Mouse (Mus musculus): ENCODE results near the gene Slitrk1.

Gene Slitrk1

DNA sequence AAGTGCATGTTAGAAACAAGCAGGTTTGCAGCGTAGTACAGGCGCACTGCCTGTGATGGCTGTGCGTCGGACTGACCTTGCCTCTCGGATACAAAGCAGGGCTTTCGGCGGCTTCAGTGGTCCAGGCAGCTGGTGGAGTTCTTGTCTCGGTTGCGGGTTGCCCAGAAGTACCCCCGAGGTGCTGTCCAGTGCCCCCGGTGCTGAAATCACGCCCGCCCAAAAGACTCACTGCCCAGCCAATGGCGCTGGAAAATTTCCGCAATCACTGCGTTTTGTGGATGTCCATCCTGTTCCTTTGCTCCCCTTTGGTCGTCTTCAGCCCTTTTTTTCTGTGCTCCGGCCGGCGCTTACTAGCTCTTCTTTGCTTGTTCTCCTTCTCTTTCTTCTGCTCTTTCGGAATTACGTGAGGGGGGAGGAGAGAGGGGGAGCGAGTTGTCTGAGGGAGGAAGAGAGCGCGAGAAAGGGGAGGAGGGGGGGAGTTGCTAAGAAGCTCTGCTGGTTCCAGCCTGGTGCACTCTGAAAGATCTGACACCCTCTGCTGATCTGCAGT, at the start of gene Slitrk1:
Slitrk1 (minus strand) TSS at position 445 of the 550 bp plus-strand sequence.
- DNase-seq: no peak

DNA sequence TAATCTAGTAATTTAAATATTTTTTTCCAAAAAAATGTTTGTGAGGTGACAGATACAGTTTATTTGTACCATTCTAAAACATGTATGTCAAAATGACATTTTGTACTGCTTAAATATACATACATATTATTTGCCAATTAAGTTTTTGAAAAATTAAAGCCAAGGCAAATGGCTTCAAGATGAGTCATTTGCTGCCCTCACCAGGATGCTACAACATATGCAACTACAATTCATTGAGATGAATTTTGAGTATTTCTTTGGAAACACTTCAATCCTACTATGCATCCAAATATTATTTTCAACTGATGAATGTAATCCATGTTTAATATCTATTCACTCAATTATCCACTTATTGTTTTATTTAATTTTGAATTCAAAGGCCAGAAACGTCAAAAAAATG, 21.8 kb upstream of the Slitrk1 start:
- no peak for DNase-seq

DNA sequence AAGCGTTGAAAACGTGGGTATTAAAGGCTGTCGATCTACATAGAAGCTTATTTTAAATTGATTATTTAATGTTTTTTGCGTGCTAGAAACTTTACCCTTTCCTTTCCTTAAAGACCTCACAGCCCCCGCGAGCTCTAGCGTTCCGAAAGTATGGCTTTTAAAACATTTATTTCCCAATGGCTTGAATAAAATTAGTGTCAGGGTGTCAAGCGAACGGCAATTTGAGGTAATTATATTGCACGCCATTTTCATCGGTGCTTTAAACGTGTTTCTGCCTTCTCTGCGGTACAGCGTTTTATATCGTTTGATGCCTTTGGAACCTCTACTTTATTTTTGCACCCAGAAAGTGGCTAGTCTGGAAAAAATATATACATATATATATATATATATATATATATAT, 378 bp upstream of the Slitrk1 start:
- no peak for DNase-seq

DNA sequence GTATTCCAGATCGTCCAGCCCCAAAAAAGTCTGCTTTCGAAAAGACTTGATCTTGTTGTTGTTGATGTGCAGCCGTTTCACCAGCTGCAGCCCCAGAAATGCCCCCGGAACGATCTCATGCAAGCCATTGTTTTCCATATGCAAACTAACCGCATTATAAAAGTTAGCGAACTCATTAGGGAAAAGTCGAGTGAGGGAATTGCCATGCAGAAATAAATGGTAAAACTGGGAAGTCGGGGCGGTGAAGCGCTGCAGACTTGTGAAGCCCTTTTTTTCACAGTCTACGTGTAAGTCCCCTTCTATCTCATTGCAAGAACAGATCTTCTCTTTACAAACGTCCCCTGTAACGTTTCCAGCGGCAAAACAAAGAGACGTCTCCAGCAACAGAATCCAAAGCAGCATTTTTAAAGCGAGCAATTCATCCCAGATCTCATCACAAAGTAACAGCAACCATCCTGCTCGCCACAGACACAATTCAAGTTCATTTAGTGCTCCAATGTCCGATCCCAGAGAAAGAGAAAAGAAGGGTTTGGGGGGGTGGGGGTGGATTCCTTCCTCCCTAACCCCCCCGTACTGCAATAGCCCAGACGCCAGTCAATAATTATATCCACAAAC, 975 bp downstream of the Slitrk1 start:
- DNase-seq: no peak

DNA sequence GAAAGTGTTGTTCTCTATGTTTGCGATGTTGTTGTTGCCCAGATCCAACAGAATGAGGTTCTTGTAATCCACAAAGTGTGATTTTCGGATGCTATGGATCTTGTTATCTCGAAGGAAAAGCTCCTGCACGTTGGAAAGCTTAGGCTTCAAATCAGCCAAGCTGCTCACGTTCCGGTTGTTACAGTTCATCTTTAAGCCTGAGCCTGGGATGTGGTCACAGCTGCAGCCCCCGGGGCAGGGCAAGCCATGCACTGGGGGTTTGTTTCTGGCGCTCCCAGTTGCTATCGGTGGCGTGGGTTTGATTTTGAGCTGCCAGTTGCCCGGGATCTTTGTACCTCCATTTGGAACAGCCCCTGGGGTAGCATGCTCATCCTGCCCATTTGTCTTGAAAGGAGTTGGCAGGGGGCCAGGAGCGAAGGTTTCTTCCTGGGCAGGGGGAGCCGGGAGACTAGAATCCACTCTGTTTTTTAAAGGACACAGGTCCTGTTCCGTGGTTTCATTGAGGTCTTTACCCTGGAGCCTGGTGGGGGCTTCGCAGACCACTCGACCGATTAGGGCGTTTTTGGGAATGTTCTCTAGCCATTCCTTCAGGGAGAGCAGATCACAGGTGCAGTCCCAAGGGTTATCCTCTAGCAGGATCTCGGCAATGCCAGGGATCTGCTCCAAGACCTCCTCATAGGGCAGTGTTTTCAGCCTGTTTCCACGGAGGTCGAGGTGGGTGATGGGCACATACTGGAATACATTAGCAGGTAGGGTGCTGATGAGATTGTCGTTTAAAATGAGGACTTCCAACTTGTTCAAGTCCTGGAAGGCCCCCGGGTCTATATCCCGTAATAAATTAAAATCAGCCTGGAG, 1.7 kb downstream of the Slitrk1 start:
- no peak for DNase-seq

DNA sequence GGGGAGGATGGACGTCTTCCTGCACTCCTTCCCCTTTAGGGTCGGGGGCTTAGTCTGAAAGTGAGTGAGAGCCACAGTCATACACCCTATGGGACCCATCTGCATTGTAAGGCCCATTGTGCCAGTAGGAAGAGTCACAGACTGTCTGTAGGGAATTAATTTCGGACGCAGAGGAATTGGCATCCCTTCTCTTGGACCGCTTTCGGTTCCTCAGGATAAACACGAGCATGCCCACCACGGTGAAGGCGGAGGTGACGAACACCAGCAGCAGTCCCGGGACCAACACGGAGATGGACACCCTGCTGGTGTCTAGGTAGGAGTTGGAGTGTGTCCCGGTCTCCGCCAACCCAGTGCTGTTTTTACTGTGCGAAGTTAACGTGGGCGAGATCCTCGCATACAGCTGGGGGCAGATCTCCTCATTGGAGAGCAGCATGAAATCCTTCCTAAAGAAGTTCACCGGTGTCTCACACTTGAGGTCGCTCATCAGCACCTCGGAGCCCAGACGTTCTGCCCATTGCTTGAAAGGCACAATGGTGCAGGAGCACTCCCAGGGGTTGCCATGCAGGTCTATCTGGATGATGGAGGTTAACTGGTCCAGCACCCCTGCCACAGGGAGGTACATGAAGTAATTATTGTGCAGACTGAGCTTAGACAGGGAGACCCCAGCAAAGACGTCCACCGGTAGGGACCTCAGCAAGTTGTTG, 2.7 kb downstream of the Slitrk1 start:
- DNase-seq: no peak

DNA sequence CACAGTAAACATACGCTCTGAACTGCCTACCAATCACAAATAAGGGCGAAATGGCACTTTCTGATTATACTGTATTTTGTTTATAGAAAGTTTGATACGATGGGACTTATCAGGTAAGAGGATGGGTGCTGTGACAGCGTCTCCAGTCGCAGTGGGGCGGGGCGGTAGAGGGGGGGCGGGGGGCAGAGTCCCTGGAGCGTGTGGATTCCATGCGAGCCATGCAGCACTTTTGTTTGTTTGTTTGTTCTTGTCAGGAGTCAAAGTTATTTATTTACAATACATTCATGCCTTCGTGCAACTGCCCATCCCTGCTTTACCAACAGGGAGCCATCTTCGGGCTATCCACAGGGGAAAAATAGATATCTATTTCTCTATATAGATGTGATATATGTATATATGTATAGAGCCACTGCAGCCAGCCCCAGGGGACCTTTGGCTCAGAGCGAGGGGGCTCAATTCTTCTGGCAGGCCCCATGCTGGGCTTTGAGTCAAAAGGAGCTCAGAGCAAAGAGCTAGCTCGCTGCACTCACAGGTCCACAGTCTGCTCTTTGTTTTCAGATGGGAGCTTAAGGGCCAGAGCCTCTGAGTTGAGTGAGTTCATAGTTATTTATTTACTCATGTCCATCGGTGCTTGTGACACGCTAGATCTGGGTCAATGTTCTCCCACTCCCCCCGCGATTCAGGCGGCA, 3.4 kb downstream of the Slitrk1 start:
- DNase-seq: no peak

DNA sequence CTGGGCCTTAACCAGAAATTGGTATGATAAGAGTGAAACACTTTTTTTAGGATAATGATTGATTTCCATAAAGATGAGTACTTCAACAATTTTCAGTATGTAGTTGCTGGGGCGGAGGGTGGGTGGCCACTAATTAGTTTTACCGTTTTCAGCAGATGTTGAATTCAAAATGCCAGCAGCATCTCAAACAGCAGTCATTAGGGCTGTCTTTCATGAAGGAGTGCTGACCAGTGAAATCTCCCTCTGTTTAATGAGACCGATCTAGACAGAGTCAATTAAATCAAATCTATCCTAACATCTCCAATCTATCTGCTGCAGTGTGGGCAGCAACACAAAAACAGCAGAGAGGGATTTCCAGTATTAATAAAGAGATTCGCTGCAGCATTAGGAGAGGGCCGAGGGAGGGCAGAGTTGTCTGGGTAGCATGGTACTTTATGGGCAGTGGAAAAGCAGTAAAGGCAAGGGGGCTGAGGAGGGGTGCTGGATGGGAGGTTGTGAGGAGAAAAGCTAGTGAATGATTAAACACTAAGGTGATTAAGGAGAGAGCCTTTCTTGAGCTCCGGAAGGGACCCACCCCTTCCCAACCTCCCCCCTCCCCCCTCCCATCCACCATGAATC, 4.5 kb downstream of the Slitrk1 start:
- DNase-seq: no peak

DNA sequence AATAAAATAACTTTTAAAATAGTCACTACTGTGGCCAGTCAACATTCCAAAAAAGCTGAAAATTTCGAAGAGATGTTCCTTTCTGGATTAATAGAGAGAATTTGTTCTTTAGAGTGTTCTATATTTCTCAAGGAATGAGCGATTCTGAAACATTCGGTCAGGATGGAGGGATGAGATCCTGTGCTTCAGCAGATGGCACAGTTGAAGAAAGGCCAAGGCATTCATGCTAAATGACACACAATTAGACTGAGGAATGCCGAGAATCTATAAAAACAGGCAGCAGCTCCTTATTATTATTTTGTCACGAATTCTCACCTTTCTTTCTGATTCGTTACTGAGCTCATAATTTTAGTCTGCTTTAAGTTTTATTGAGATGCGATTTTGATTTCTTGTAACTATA, 15.4 kb downstream of the Slitrk1 start:
- DNase-seq: no peak

DNA sequence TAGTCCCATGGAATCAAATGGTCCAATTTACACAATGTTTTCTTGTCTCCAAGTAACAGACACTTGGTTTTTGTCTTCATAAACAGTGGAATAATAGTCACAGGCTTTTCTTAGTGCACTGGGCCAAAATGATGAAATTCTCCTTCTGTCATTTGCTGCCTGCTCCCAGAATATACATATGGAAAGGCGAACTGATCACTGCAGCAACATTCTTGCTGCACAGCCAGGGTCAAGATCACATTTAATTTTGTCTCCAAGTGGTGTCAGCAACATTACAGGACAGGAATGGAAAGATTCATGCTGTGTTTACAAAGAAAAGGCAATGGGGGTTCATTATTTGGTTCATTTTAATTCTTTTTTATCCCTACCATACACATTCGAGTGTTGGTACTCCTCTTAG, 18.5 kb downstream of the Slitrk1 start:
- no peak for DNase-seq

DNA sequence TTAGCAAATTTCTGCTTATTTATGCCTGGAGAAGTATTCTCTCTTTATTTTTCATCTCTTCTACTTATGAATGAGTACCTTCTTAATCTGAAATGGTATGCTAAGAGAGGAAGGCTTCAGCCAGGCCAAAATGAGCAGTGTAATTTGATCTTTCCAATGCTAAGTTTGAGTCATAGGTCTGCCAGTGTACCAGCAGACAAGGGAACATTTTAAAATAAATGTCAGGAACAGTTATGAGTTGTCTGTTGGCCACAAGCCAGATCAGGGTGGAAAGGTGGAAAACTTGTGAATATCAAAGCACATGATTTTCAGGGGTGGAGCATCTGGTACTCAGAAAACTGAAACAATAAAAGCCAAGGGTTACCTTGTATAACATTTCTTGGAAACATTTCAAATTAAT, 46.1 kb downstream of the Slitrk1 start:
- DNase-seq: no peak

DNA sequence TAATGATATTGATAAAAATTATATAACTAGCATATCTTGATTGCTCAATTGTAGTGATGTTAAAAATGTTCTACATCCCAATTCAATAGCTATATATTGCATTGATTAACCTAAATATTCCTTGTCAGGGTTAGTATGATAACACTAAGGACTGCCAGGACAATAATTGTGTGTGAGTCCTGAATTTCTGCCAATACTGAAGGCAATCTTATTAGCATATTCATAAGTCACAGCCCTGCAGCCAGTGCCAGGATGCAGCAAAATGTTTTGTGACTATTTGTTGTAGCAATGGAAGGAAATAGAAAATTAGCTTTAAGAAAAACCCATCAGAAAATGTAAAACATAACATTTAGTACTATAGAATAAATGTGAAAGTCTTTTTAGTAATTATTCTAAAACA, 49.3 kb downstream of the Slitrk1 start:
- DNase-seq: no peak

DNA sequence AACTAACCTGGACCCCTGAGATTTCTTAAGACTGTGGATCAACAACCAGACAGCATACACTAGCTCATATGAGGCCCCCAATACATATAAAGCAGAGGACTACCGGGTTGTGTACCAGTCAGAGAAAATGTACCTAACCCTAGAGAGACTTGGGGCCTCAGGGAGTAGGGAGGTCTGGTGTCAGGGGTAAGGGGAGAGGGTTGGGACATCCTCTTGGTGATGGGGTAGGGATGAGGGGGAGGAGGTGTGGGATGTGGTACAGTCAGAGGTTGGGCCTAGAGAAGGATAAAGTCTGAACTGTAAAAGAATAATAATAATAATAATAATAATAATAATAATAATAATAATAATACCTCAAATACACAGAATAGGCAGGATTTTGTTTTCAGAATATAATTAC, 54.6 kb downstream of the Slitrk1 start:
- no peak for DNase-seq

Data from thymus, postnatal 14 days (tissue).